Mouse (Mus musculus) layer of hippocampus, postnatal 36 days (tissue): ENCODE measurements at regions not wholly inside any gene's neighbourhood (a gene's known extent, or its start where the extent isn't known, plus 50 kb on each side); places are given as distances from the start of the nearest gene placed in this dataset.

Source experiments
- DNase-seq, 2 experiments: peaks; one replicate each; pipeline ENCODE4 v3.0.0; 2022

GRCm38 (mm10) chr1:73308420-73308819 lies 292.7 kb upstream of the Tnp1 start:
- no peak for DNase-seq

- no peak for DNase-seq
Observed at GRCm38 (mm10) chr1:73307194-73307593, 291.5 kb upstream of the Tnp1 start.

GRCm38 (mm10) chr1:73299978-73300688 lies 284.4 kb upstream of the Tnp1 start:
- DNase-seq = no peak

- DNase-seq = no peak
Observed at GRCm38 (mm10) chr1:73285342-73285741, 269.6 kb upstream of the Tnp1 start.

- no peak for DNase-seq
Observed at GRCm38 (mm10) chr1:73274480-73274879, 258.8 kb upstream of the Tnp1 start.

- DNase-seq = no peak
Observed at GRCm38 (mm10) chr1:73270787-73271391, 255.2 kb upstream of the Tnp1 start.

GRCm38 (mm10) chr1:73269051-73269755 lies 253.5 kb upstream of the Tnp1 start:
- DNase-seq = no peak

- DNase-seq = peak in 1 of 2 experiments; percentile 27
Observed at GRCm38 (mm10) chr1:73265009-73265408, 249.3 kb upstream of the Tnp1 start.

GRCm38 (mm10) chr1:73264245-73264644 lies 248.5 kb upstream of the Tnp1 start:
- no peak for DNase-seq

GRCm38 (mm10) chr1:73259525-73260098 lies 243.9 kb upstream of the Tnp1 start:
- DNase-seq = no peak

- no peak for DNase-seq
Observed at GRCm38 (mm10) chr1:73257263-73257662, 241.6 kb upstream of the Tnp1 start.

- DNase-seq = no peak
Observed at GRCm38 (mm10) chr1:73251911-73252356, 236.2 kb upstream of the Tnp1 start.

GRCm38 (mm10) chr1:73244016-73244415 lies 228.3 kb upstream of the Tnp1 start:
- DNase-seq = no peak

GRCm38 (mm10) chr1:73242290-73242689 lies 226.6 kb upstream of the Tnp1 start:
- no peak for DNase-seq

- DNase-seq = no peak
Observed at GRCm38 (mm10) chr1:73236867-73237266, 221.2 kb upstream of the Tnp1 start.

GRCm38 (mm10) chr1:73233636-73234035 lies 217.9 kb upstream of the Tnp1 start:
- no peak for DNase-seq

- DNase-seq = no peak
Observed at GRCm38 (mm10) chr1:73233041-73233440, 217.3 kb upstream of the Tnp1 start.

GRCm38 (mm10) chr1:73230611-73231010 lies 214.9 kb upstream of the Tnp1 start:
- no peak for DNase-seq

GRCm38 (mm10) chr1:73227246-73227645 lies 211.5 kb upstream of the Tnp1 start:
- peak; percentile 57 to 63 for DNase-seq

- DNase-seq = no peak
Observed at GRCm38 (mm10) chr1:73221863-73222262, 206.2 kb upstream of the Tnp1 start.

- no peak for DNase-seq
Observed at GRCm38 (mm10) chr1:73214305-73214946, 198.7 kb upstream of the Tnp1 start.

- no peak for DNase-seq
Observed at GRCm38 (mm10) chr1:73207421-73207820, 191.7 kb upstream of the Tnp1 start.

GRCm38 (mm10) chr1:73205788-73206187 lies 190.1 kb upstream of the Tnp1 start:
- DNase-seq = no peak
